Mouse (Mus musculus): ENCODE results near the gene 2310057M21Rik. TPM values are rescaled to one million over a fixed set of nuclear protein-coding genes. Genes with fewer than 3 reads are reported as not detected.

The 2310057M21Rik gene
- total RNA-seq (2023), result 20.6 TPM

DNA sequence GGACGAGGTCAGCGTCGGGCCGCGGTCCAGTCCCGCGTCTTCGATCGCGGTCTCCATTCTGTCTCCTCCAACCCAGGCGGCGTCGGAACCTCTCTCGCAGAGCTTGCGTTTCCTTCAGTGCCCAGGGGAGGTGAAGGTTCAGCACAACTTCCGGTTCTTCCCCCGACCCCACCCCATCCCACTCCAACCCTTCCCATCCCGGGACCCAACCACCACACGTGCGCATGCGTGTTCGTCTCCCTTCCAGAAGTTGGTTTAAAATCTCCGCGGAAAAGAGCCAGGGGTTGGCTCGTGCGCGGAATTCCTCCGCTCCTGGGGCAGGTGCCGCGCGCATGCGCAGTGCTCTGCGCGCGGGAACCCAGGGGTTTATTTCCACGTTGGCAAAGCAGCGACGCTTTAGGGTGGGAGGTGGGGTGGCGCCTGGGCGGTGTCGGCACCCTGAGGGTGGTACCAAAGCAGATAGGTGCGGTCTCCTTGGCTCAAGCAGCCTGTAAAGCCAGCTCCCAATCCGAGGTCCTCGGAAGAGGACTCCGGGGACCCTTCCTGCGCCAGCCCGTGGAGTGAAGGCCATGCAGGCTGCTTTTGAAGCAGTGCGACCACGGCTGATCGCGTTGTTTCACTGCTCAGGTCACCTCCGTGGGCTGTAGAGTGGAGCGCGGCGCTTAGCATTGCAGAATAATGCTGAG is at the start of gene 2310057M21Rik:
Gene 2310057M21Rik (minus strand): TSS at position 145 of the 686 bp plus-strand sequence.

DNA sequence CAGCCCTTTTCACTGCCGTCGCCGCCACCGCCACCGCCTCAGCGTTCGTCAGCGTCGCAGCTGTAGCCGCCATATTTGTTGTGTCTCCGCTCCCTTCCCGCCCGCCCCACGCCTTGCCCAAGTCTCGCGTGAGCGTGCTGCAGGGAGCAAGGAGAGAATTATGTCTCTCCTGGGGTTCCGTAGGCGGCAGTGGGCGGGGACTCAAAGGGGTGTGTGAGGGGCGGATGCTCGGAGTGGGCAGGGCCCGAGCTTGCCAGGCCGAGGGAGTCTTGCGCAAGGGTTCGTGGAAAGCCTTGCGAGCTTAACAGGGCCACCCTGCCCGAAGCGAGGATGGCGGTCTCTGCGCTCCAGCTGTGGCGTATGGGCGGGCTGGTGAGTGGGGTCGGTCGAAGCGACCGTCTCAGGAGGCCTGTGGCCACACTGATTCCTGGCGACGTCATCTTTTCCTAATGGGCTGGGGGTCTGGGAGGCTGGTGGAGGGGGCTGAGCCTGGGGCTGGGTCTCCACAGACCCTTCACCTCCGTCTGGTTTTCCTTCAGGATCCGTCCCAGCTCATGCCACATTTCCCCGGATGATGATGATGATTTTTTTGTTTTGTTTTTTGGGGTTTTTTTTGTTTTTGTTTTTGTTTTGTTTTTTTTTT is 48.0 kb upstream of the 2310057M21Rik start, which contains the start of the genes Ikzf5 and Acadsb:
Gene Ikzf5 (minus strand): TSS at position 106 of the 643 bp plus-strand sequence.
Gene Acadsb (plus strand): TSS at position 186 of the 643 bp plus-strand sequence.

GRCm38 (mm10) chr7:131370648-131371469 is 8.3 kb upstream of the 2310057M21Rik start, which contains the start of gene Pstk:
Pstk (plus strand) TSS chr7:131371141.

DNA sequence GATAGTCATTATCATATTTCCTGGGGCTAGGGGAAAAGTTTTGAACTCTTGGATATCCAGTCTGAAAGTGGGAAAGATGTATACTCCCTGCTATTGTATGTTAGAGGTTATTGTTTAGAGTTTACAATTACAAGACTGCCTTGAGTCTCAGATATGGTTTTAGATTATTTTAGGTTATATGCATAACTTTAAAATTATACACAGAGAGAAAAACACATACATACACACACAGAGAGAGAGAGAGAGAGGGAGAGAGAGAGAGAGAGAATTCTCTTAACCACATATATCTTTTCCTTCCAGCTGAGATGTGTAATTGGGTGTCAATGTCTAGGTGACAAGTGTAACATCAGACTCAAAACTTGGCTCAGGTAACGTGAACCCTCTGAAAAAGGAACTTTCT is 29.0 kb downstream of the 2310057M21Rik start, which contains the start of gene Fam24a:
Gene Fam24a (plus strand): TSS at position 301 of the 400 bp plus-strand sequence.

GRCm38 (mm10) chr7:131329416-131329815 is 33.1 kb downstream of the 2310057M21Rik start, which contains the start of gene Fam24b:
Fam24b (minus strand) TSS chr7:131329516.

GRCm38 (mm10) chr7:131322192-131322591 is 40.4 kb downstream of the 2310057M21Rik start, which contains the start of gene Cuzd1:
Cuzd1 (minus strand) TSS chr7:131322292.

Other genes starting within 250 kb of the 2310057M21Rik start
- gene 4933402N03Rik, start 216.4 kb downstream of the 2310057M21Rik start, total RNA-seq (2023), result not detected
- not detected for gene 5430419D17Rik, start 188.4 kb downstream of the 2310057M21Rik start, total RNA-seq (2023)
- not detected for gene Cuzd1, start 40.5 kb downstream of the 2310057M21Rik start, total RNA-seq (2023)
- gene Fam24b, start 33.2 kb downstream of the 2310057M21Rik start, total RNA-seq (2023), result not detected
- gene Fam24a, start 28.9 kb downstream of the 2310057M21Rik start, total RNA-seq (2023), result not detected
- gene Pstk, start 8.4 kb upstream of the 2310057M21Rik start, total RNA-seq (2023), result 32.7 TPM
- 73.7 TPM for gene Ikzf5, start 47.8 kb upstream of the 2310057M21Rik start, total RNA-seq (2023)
- 19.0 TPM for gene Acadsb, start 47.8 kb upstream of the 2310057M21Rik start, total RNA-seq (2023)
- not detected for gene Hmx3, start 180.1 kb upstream of the 2310057M21Rik start, total RNA-seq (2023)
- not detected for gene Hmx2, start 186.0 kb upstream of the 2310057M21Rik start, total RNA-seq (2023)
- gene Bub3, start 197.5 kb upstream of the 2310057M21Rik start, total RNA-seq (2023), result 47.1 TPM